Mouse (Mus musculus): Measurements from ENCODE around the gene Snrpf.
"Not testable (repeated sequence)": the region's sequence is repeated elsewhere in the genome, so short reads cannot be mapped to it uniquely, and the experiment has no call there.

Gene Snrpf

GRCm38 (mm10) chr10:93575960-93576359 is 13.5 kb downstream of the Snrpf start:
- no peak for DNase-seq (ENCODE audit: low read depth, low spot score)

GRCm38 (mm10) chr10:93574966-93575365 is 14.5 kb downstream of the Snrpf start:
- no peak for DNase-seq (ENCODE audit: low read depth, low spot score)

- DNase-seq (ENCODE audit: low read depth, low spot score), result no peak
Observed at GRCm38 (mm10) chr10:93572209-93572608, 17.3 kb downstream of the Snrpf start.

GRCm38 (mm10) chr10:93568671-93569070 is 20.8 kb downstream of the Snrpf start:
- DNase-seq (ENCODE audit: low read depth, low spot score), result no peak

- no peak for DNase-seq (ENCODE audit: low read depth, low spot score)
Observed at GRCm38 (mm10) chr10:93567841-93568566, 21.5 kb downstream of the Snrpf start.

GRCm38 (mm10) chr10:93567066-93567465 is 22.4 kb downstream of the Snrpf start:
- no peak for DNase-seq (ENCODE audit: low read depth, low spot score)

GRCm38 (mm10) chr10:93564518-93565090 is 24.9 kb downstream of the Snrpf start:
- no peak for DNase-seq (ENCODE audit: low read depth, low spot score)

GRCm38 (mm10) chr10:93559786-93560185 is 29.7 kb downstream of the Snrpf start:
- DNase-seq (ENCODE audit: low read depth, low spot score), result no peak

GRCm38 (mm10) chr10:93557971-93558370 is 31.5 kb downstream of the Snrpf start:
- DNase-seq (ENCODE audit: low read depth, low spot score), result not testable (repeated sequence)

- DNase-seq (ENCODE audit: low read depth, low spot score), result no peak
Observed at GRCm38 (mm10) chr10:93552596-93552995, 36.9 kb downstream of the Snrpf start.

- DNase-seq (ENCODE audit: low read depth, low spot score), result no peak
Observed at GRCm38 (mm10) chr10:93549821-93550220, 39.7 kb downstream of the Snrpf start.

- DNase-seq (ENCODE audit: low read depth, low spot score), result peak; percentile 80
Observed at GRCm38 (mm10) chr10:93548991-93549390, 40.5 kb downstream of the Snrpf start.

- no peak for DNase-seq (ENCODE audit: low read depth, low spot score)
Observed at GRCm38 (mm10) chr10:93547741-93548270, 41.7 kb downstream of the Snrpf start.

- DNase-seq (ENCODE audit: low read depth, low spot score), result no peak
Observed at GRCm38 (mm10) chr10:93544172-93544571, 45.3 kb downstream of the Snrpf start.

- DNase-seq (ENCODE audit: low read depth, low spot score), result no peak
Observed at GRCm38 (mm10) chr10:93543176-93543575, 46.3 kb downstream of the Snrpf start.

GRCm38 (mm10) chr10:93542356-93542755 is 47.1 kb downstream of the Snrpf start:
- DNase-seq (ENCODE audit: low read depth, low spot score), result no peak

- no peak for DNase-seq (ENCODE audit: low read depth, low spot score)
Observed at GRCm38 (mm10) chr10:93541585-93541984, 47.9 kb downstream of the Snrpf start.

- DNase-seq (ENCODE audit: low read depth, low spot score), result no peak
Observed at GRCm38 (mm10) chr10:93540431-93541210, 48.9 kb downstream of the Snrpf start, which contains the start of gene Ccdc38. Ccdc38 (plus strand) TSS chr10:93540632.

GRCm38 (mm10) chr10:93539775-93540430 is 49.6 kb downstream of the Snrpf start, which contains the start of gene Amdhd1:
Amdhd1 (minus strand) TSS chr10:93540033.
- DNase-seq (ENCODE audit: low read depth, low spot score), result peak; percentile 68

- no peak for DNase-seq (ENCODE audit: low read depth, low spot score)
Observed at GRCm38 (mm10) chr10:93538818-93539217, 50.7 kb downstream of the Snrpf start.

- no peak for DNase-seq (ENCODE audit: low read depth, low spot score)
Observed at GRCm38 (mm10) chr10:93538287-93538686, 51.2 kb downstream of the Snrpf start.
